Mouse (Mus musculus) layer of hippocampus, postnatal 25 days (tissue): ENCODE measurements at regions not wholly inside any gene's neighbourhood (a gene's known extent, or its start where the extent isn't known, plus 50 kb on each side); places are given as distances from the start of the nearest gene placed in this dataset.

ENCODE experiments used
- DNase-seq, 2 experiments: peaks; one replicate each; pipeline ENCODE4 v3.0.0; 2022; ENCODE audit warnings: mixed read lengths in 2 of 2, low spot score in 1 of 2; ENCODE audit errors: extremely low spot score in 1 of 2

DNA sequence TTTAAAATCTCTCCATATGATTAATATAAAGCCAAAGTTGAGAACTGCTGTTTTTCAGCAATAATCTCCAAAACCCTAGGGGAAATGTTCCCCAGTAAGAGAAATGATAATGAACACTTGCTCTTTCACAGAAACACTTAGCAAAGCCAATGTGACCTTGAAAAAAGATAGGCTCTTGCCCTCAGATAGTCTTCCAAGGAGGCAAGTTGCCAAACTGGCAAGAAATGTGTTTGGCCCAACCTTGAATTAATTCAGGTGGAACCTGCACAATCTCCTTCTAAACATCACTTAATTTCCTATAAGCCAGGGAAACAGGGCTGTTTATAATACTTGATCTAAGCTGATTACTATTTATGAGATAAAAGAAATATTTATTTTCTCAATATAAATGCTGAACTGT, 244.0 kb upstream of the Gnaz start:
- no peak for DNase-seq

DNA sequence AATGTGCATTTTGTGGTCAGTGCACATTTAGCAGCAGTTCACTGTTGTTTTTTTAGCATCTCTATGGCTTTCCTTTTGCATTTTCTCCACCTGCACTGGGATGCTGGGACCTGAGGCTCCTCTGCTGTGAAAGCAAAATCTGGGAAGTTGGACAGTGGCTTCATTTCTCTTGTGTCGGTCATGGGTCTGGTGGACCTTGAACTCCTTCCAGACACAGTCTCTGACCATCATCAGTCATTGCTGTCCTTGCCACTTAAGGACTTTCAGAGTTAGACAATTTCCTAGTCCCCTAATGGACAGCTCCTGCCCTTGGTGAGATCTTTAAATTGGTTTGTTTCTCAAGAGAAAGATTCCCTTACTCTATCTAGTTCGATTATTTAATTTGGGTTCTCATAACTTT, 217.5 kb upstream of the Gnaz start:
- DNase-seq: no peak

DNA sequence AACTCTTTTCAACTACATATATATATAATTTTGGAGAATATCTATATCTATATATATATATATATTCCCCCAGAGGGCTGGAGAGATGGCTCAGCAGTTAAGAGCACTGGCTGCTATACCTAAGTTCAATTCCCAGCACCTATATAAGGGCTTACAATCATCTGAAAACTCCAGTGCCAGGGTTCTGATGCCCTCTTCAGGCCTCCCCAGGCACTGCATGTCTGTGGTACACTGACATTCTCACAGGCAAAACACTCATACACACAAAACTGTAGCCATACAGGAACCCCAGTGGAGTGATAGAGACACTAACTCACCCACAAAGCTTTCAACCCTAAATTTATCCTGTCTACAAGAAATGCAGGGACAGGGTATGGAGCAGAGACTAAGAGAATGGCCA, 216.1 kb upstream of the Gnaz start:
- DNase-seq: no peak

DNA sequence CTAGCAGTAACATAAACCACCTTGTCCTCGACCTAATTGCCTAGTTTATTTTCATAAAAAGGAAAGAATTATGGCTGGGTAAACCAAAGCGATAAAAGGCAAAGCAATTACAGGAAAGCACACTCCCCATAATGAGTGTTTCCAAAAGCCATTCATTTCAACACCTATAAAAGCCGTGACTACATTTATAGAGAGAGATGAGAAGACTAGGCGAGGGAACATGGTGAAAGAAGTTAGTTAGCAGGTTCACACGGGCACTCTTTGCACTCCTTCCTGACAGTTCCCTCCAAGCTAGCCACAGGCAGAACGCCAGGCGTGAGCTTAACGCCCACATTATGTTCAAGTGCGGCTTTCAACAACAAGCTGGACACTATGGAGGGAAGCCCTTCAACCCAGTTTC, 206.2 kb upstream of the Gnaz start:
- DNase-seq: no peak

DNA sequence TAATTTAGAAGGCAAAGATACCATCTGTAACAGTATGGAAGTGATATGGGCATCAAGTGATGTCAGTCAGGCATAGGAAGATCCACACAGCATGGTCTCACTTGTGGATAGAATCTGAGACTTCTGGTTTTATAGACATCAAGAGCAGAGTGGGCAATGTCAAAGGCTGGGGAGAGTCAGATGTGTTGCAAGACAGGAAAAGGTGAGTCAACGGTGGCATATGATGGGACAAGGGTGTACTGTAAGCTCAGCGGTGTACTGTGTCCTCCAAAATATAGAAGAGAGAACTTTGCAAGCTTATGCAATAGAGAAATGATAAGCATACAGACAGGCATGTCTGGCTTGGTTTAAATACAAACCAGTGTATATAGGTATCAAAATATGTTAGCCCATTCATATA, 177.7 kb upstream of the Gnaz start:
- no peak for DNase-seq

DNA sequence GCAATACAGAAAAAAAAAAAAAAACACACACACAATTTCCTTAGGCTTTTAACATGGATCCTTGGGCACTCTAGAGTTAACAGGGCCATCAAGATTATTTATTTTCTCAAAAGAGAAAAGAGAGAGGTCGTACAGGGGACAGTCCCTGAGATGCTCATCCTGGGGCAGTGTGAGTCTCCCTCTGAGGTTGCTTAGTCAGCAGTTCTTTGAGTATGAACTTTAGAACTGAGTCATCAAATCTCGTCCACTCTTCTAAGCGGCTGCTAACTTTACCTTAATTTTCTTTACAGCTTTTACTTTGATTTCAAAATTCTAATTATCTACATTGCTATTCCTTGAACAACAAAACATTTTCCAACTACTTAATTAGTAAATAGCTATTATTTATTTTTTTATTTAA, 177.0 kb upstream of the Gnaz start:
- no peak for DNase-seq

DNA sequence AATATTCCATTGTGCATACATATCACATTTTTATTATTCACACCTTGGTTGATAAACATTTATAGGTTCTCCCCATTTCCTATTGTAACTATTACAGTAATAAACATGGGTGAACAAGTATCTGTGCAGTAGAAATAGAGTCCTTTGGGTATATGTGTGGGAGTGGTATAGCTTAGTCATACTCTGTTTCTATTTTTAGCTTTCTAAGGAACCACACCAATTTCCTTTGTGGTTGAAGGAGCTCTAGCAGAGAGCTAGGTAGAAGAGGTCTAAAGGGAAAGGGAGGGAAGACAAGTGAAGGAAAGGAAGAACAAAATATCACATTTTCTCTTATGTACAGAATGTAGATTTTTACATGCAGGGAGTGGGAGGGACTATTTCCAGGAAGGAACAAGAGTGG, 143.6 kb upstream of the Gnaz start:
- DNase-seq: no peak

DNA sequence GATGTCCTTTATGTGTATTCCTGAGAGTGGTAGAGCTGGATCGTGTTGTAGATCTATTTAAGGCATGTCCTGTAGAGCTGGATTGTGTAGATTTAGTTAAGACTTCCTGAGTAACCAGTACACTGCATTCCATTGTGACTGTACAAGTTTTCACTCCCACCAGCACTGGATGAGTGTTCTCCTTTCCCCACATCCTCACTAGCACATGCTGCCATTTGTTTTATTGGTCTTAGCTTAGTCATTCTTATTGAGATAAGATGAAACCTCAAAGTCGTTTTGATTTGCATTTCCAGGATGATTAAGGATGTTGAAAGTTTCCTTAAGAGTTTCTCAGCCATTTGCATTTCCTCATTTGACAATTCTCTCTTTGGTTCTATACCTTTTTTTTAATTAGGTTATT, 132.6 kb upstream of the Gnaz start:
- no peak for DNase-seq

DNA sequence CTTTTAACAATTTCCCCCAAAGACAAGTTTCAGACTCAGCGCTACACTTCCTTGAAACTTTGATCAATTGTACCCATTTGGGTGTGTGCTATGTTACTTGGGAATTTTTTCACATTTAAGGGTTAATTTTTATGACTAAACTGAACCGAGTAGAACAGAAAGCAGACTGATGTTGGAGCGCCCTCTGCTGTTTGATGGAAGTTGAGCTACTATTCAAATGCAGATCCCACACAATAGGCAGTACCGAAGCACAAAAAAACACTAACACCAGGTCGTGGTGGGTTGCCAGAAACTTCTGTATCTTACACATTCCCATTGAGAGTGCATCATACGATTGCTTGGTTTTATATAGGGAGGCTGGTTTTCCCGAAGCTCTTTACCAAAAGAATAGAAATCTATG, 118.6 kb upstream of the Gnaz start:
- DNase-seq: peak; percentile 61 to 92

DNA sequence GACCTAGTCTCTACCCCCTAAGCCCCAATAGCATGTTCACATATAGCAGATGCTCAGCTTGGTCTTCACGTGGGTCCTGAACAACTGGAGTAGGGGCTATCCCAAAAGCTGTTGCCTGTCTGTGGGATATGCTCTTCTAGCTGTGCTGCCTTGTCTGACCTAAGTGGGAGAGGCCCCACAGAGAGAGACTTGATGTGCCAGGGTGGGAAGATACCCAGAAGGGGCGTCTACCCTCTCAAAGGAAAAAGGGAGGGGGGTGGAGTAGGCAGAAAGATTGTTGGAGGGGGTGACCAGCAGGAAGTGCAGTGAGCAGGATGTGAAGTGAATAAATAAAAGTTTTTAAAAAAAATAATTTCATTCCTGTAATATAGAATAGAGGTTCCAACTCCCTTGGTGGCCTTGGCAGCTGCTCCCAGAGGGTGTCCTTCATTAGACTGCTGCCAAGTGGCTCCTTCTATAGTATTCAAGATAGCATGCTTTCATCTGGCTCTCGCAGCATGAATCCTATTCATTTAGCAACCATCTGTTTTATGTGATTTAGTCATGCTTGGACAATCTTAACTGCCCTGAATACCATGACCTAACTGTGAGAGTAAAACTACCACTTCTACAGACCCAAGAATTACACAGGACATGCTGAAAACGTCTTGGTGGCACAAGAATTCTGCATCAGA, 111.8 kb upstream of the Gnaz start:
- DNase-seq: no peak
